Mouse (Mus musculus) left cerebral cortex, adult 18-20 months (tissue): Measurements from ENCODE around the gene Lhx6. TPM values are rescaled to one million over a fixed set of nuclear protein-coding genes. Genes with fewer than 3 reads are reported as not detected.
"Not testable (repeated sequence)": the region's sequence is repeated elsewhere in the genome, so short reads cannot be mapped to it uniquely, and the experiment has no call there.

Experiments used
- DNase-seq, 2 experiments: peaks; one replicate each; pipeline ENCODE4 v3.0.0; 2021 to 2022; ENCODE audit warnings: low spot score in 2 of 2, mixed read lengths in 1 of 2
- long read RNA-seq, 2 experiments: library from polyadenylated mRNA; stranded (forward); transcript quantifications; one replicate each; pipeline ENCODE4 v2.0.0; 2021
- total RNA-seq, 2 experiments: library from RNA; stranded (reverse); gene quantifications; 2 replicates each; pipeline ENCODE4 v1.2.3; 2021

The Lhx6 gene
- 10 to 100 TPM; 17.9 to 19.8 TPM for total RNA-seq
- long read RNA-seq, experiment 1, transcript Lhx6-205 (9 exons, 3,378 nt), result major isoform, 9 of 33 reads
- long read RNA-seq, experiment 1, partial matches to known transcripts, result 14 of 33 reads
- long read RNA-seq, experiment 1, other reads (novel, unspliced or antisense), result 3 of 33 reads
- long read RNA-seq, experiment 2, partial matches to known transcripts, result 15 of 25 reads
- long read RNA-seq, experiment 2, other reads (novel, unspliced or antisense), result 5 of 25 reads

DNA sequence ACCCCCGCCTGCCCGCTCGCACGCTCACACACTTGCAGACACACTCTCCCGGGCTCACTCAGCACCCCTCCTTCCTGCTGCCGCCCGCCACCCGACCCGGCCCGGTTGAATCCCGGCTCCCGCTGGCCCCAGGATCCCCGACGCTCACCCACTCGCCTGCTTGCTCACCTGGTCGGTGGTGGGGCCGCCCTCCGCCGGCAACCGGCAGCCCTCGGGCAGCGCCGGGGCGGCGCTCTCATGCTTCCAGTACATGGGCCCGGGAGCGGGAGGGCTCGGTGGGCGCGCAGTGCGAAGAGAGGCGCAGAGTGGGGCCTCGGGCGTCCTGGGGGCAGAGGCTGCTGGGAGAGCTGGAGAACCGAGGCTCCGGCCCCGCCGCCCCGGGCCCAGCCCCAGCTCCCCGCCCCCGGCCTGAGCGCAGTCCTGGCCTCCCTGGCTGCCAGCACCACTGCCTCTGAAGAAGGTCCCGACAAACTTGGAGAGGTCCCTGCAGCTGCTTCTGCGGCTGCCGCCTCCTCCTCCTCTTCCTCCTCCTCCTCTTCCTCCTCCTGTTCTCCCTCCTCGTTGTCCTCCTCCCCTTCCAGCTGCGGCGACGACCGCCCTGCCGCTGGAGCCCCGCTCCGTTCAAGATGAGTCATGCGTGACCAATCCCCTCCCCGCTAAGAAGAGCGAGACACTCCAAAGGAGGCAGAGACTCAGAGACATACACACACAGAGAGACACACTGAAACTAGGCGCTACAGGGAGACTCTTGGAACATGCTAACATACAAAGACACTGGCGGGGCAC lies at the start of gene Lhx6:
Gene Lhx6, minus strand, starts transcription at position 453 of the 786 bp plus-strand sequence.
- DNase-seq, result no peak

DNA sequence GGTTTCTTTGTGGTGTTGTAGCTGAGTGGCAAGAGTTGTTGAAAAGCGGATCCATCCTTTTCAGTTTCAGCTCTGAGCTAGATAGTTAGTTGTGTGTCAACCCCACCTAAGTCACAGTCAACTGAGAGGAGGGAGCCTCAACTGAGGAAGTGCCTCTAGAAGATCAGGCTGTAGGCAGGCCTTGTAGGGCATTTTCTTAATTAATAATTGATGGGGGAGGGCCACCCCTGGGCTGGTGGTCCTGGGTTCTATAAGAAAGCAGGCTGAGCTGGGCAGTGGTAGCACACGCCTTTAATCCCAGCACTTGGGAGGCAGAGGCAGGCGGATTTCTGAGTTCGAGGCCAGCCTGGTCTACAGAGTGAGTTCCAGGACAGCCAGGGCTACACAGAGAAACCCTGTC lies 47.2 kb upstream of the Lhx6 start:
- not testable (repeated sequence) for DNase-seq

DNA sequence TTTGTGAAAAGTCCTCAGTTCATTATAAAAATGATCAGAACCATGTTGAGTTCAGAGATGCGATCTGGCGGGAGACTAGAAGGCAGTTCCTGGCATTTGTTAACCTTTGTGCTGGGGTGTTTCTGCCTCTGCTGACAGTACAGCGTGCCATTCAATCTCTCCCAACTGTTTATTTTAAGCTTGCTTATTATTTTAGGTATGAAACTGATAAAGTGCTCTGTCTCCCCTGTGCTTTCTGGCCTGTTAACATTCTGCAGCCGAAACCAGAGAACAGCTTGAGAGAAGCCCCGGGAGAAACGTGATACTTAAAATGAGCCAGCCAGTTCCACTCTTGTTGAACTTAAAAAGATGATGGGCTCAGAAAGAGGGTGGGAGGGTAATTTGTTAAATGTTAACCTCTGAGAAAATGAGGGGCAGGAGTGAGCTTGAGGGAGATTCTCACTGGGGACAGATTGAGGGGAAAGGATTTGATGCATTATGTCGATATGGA lies 43.7 kb upstream of the Lhx6 start:
- no peak for DNase-seq

DNA sequence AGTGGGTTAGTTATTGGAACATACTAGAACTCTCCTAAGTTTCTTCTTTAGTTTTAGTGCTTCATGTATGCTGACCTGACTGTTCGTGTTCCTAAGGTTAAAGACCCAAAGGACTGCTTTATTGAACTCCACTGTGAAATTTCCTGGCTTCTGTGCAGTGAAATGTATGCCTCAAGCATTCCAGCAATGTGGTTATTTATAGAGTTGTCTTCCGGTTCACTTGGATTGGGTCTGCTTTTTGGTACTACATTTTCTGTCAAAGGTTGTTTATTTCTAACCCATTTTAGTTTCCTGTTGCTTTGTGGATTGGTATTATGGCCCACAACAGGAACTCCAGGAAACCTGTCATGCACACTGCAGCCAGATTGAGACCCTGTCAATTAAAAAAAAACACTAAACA lies 33.9 kb upstream of the Lhx6 start:
- no peak for DNase-seq

DNA sequence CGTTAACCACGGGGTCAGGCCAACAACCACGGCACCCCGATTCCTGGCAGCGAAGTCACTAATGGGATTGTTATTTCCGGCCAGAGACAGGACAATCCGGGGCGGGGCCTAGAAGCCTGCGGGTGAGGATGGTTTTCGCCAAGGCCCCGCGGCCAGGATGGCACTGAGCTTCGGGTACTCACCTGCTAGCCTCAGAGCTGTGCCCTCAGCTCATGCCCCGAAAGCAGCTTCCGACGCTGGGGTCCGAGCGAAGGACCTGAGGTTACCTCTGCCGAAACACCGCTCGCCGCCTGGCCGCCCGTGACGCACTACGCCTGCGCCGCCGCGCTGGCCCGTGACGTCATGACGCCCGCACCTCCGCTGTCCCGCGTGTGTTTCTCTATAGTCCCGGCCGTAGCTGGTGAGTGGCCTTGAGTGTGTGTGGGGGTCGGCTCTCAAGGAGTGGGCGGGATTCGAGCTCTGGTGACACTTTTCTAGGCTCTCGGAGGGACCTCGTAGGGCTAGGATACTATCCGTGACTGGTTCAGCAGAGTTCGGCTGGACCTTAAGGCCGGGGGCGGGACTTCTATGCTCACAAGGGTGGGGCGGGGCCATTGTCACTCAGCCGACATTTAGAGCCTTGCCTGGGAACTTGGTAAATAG lies 31.2 kb upstream of the Lhx6 start, which contains the start of the genes Mrrf and Rbm18:
Gene Mrrf, plus strand, starts transcription at position 90 of the 642 bp plus-strand sequence.
Gene Rbm18, minus strand, starts transcription at position 474 of the 642 bp plus-strand sequence.
- DNase-seq, result peak; percentile 92 to 95

DNA sequence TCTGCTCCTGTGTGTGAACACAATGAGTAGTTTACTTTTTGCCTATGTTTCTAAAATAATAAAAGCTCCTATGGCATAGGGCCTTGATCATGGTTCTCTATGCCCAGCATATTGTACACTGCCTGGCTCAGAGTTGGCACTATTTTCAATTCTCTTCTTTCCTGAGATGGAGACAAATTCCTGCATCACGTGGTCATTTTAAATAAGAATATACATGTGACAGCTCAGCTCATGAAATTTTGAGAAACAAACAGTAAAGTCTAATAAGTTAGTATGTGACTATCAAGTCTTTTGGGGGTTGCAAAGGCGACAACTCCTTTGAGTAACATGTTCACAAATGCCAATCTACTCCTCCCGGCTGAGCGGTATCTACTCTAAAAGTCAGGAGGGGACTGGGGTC lies 30.7 kb upstream of the Lhx6 start:
- DNase-seq, result no peak

DNA sequence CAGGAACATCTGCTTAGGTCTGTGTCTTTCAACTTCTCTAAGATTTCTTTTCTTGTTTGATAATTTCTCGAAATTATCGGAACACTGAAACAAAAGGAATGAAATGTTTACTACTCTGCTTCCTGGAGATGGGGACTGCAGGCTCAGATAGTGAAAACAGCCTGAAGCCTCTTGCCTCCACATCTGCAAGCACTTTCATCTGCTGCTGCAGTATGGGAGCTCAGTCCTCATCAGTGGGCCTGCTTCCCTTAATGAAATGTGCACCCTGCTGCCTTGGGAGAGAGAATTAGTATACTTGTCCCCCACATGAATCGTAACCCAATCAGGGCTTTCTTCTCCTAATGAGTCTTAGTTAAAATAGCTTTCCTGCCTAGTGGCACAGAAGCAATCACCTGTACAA lies 23.8 kb upstream of the Lhx6 start:
- DNase-seq, result no peak

DNA sequence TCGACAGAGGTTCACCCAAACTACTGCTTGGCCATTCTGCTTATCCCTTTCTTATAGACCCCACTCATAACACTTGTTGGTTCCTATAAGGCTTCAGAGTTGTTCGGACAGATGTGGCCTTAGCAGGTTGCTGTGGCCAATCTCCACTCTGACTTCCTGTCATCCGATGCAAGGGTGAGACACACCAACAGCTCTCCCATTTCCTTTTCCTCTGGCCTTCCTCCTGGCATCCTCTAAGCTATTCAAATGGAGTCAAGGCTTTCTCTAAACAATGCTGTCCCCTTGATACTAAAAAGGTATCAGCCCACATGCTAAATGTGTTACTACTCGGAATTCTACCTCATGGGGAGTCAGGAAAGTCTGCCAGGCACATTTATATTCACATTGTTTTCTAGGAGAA lies 22.8 kb upstream of the Lhx6 start:
- no peak for DNase-seq

DNA sequence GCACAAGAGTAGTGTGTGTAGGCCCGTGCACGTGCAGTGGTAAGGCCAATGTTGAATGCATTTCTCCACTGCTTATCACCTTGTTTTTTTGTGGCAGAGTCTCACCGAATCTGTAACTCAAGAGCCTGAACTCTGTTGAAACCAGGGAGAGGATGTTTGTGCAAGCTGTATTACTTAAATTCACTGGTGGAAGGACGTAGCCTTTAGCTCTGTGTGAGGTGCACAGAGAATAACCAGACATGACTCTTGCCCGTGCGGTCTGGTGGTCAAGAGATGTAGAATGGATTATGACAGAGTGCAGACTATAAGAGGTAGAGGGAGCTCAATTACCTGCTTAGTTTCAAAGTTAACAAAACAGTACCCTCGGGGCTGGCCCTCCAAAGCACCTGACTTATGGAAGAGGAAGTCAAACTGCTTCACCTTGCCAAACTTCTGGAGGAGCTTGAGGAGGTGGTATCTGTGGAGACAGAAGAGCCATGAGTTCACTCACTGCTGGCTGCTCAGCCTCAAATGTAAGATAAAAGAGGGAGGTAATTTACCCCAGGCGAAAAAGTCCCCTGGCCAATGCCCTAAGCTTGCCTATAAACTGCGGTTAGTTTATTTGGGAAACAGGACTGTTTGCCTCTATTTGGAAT lies 21.7 kb upstream of the Lhx6 start:
- DNase-seq, result no peak

DNA sequence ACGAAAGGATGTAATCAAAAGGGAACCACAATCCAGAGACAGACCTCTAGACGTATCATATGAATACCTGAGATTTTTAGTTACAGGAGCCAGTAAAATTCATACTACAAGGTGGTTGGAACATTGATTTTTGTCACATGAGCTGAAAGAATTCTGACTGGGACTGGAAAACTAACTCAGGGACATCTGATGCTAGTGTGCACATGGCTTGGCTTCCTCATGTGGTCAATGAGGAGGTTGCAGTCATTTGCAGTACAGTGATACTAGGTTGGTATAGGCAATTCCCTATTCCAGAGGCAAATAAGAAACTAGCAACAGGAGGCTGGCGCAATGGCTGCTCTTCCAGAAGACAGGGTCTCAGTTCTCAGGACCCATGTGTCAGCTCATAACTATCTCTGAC lies 7.4 kb upstream of the Lhx6 start:
- DNase-seq, result no peak

DNA sequence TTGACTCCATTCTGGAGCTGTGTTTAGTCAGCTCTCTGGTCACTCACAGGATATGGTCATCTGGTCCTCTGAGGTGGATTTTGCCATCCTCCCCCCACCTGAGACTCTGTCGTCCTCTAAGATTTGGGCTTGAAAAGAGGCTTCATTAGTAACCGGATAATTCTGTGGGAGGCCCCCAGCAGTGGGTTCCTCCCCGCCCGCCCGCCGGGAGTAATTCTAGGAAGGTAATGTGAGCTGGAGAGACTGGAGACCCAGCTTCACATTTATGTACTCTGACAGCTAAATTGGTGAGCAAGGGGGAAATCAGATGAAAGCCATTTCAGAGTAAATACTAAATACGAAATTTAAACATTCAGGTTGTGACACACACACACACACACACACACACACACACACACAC lies 3.4 kb upstream of the Lhx6 start:
- no peak for DNase-seq

DNA sequence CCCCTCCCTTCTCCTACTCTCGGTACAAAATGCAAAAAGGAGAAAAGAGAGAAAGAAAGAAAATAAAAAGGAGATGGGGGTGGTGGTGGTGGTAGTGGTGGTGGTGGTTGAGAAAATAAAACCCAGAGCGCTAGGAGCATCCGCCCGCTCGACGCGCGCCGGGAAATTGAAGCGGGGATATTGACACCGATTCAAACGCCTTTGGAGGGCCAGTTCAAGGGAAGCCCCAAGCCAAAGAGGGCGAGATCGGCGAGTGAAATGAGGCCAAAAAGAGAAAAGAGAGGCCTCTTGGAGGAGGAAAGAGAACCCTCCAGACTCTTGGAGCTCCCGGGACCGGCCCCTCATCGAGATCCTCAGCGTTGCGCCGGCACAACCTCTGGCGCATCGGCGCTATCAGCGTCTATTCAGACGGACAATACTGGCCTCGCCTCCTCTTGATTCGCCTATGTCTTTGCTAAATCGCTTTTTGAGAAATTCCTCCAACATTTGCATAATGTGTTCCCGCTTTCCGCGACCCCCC lies 712 bp downstream of the Lhx6 start:
- DNase-seq, result no peak

DNA sequence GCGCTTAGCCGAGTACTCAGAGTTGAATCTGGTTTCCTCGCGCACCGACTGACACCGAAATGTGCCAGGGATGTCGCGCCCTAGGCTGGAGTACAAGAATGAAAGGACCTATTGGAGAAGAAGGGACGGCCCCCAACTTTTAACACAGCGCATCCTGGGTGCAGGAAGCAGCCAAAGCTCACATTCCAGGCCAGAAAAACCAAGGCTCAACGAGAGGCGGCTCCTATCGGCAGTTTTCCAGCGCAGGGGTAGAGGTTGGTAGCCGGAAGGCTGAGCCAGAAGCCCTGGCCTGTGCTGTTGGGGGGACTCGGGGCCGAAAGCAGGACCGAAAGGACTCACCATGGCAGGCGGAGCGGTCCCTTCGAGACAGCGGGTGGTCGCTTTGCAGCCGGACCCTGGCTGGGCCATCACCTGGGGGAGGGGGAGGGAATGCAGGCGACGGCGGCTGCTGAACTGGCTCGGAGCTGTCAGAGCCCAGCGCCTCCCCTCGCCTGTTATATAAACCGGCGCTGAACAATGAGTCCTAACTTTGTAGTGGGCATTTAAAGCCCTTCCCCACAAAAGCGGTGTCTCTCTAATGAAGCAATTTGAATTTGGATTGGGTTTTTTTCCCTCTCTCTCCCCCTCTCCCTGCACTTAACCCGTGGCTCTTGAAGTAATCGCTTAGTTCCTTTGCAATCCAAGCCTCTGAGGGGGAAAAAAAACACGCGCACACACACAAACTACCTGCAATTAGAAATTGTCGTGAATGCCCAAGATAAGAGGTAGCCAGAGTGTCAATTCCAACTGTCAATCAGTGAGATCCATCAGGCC lies 1.4 kb downstream of the Lhx6 start:
- DNase-seq, result no peak

DNA sequence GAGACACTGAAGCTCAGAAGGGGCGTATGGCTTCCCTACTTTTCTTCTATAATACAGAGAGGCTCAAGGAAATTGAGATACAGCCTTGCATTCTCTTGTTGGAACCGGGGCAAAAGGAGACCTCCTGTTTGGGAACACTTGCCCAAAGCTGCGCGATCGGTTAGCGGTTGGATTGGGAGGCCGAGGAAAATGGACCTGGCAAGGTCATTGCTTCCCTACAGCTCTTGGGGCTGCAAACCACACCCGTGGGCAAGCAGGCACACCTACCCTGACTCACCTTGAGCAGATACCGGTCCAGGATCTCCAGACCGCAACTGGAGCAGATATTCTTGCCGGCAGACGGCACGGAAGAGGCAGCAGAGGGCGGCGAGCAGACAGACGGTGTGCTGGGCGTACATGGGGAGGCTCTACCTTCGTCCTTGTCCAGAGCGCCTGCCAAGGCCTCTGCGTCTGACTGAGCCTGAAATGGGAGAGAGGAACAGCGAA lies 2.1 kb downstream of the Lhx6 start:
- no peak for DNase-seq

DNA sequence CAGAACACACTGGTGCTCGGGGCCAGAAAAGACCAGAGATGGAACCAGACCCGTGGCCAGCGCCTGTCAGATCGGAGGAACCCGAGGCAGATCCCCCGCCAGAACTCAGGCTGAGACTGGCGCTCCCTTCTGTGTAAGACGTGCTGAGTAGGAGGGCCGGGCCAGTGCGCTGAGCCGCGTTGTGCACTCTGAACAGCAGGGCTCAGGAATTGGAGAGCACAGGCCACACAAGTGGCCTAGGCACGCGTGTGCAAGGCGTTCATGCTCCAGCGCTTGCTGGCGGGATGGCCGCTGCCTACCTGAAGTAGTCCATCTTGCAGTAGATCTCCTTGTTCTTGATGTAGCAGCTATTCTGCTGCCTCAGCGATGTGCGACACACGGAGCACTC lies 2.7 kb downstream of the Lhx6 start:
- DNase-seq, result peak in 1 of 2 experiments; percentile 14

DNA sequence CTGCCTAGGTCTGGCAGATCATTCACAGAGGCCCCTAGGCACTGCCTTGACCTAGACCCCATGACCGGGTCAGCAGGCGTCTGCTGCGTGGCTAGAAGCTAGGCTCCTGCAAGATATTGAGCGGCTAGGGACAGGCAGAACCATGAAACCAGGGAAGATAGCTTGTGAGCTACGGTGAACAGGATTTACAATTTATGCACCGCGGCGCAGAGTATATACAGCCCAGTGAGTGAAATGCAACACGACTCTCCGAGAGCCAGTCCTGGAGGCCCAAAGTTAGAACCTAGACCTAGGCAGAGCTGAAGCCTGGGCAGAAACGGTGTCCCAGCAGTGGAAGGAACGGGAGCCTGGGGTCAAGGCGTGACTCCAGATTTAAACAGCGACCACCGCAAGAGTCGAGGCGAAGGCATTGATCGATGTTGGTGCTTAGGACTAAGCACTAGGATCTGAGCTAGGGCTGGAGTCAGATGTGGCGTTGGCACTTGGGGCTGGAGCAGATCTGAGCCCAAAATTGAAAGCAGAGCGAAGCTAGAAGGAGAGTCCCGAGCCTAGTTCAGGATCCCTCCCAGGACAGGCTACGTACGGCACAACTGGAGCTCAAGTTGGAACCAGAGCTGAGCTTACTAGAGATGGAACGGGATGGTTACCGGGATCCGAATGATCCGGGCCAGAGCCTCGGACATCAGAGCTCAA lies 3.2 kb downstream of the Lhx6 start:
- no peak for DNase-seq

DNA sequence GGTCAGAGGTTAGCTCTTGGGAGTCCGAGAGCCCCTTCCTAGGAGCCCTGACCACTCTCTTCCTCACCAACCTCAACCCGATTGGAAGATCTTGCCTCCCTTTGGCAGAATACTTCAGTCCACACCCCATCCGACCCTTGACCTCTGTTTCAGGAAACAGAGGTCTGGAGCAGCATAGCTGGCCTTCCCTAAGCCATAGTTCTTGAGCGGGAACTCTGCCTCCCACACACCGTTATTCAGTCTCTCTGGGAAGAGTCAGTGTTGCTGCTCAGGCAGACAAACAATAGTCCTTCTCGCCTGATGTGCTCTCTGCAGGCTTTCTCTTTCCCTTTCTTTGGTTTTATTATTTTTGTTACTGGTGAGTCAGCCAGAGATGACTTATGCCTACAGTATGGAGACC lies 5.5 kb downstream of the Lhx6 start:
- DNase-seq, result no peak

DNA sequence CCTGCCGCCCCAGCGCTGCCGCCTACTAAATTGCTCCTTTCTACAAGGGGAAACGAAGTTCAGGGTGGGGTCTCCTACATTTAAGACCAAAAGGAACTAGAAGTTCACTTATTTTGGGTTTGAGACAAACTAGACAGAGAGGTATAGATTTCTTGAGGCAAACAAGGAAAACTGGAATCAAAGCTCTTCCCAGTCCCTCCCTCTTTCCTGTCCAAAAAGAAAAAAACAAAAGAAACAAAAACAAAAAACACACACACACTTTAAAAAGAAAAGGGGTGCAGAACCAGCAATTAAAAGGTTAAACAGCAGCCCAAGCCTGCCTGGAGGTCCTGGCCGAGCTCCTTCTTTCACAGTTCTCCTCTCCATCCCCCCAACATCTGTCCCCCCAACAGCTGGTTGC lies 7.2 kb downstream of the Lhx6 start:
- DNase-seq, result no peak

DNA sequence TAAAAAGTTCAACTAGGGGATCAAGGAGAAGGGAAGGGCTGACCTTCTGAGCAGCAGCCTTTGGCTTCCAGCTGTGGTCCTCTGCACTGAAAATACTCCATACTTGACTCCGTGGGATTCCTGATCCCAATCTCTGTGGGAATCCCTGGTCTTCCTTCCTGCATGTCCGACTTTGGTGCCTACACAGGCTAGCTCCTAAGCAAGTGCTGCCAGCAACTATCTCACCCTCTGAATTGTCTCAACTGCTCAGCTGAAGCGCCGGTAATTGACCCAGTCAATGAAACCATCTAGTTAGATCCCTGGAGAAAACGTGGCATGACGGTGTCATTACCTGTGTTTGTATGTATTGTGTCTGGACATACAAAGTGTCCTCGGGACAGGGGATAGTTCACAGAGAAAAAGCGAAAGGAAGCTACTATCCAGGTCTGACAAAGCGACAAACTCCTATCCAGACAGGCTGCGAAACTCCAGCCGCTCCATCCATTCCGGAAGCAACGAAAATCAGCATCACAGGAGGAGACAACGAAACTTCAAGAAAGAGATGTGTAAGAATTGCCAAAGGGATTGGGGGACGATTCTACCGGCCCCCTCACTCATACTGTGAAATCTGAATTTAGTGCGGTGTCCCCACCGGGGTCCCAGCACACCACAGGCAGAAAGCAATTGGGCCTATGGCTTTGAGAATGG lies 7.9 kb downstream of the Lhx6 start:
- no peak for DNase-seq
